Mouse (Mus musculus): ENCODE measurements around the gene Serpinc1. TPM values are rescaled to one million over a fixed set of nuclear protein-coding genes. Genes with fewer than 3 reads are reported as not detected.
A peak's percentile ranks its signal among the peaks of the same experiment; 100 is the strongest.

Gene Serpinc1
- polyA plus RNA-seq, 1 experiment from 2014 or later: 2.0 TPM

- Histone ChIP-seq H3K36me3 (ENCODE audit: control insufficient read depth, insufficient read depth, low read length) (peaks cover 49% of the 10 kb centered on the region), H3K9ac (ENCODE audit: low read length) (peak overlapping the region; percentile 96), H3K27me3 (replicated peaks; ENCODE audit: control insufficient read depth, insufficient read depth, low read length) (no peaks in the 10 kb centered on the region), H3K4me3 (ENCODE audit: low read depth, low read length) (peak overlapping the region; percentile 93), H3K4me1 (replicated peaks; ENCODE audit: control insufficient read depth, insufficient read depth, low read length) (peaks cover 9% of the 10 kb centered on the region), H3K4me2 (ENCODE audit: low read length) (peak overlapping the region; percentile 64), H3K9me3 (ENCODE audit: control insufficient read depth, low read length) (no peaks in the 10 kb centered on the region), H3K27ac (ENCODE audit: low read depth) (peak overlapping the region; percentile 89)
- under 1% methylated on average over 5 of the region's 5 CpGs for WGBS
- DNase-seq (ENCODE audit: low spot score) (peak; percentile 72), ATAC-seq (replicated peaks; ENCODE audit: low FRiP score, low TSS enrichment, low read depth) (no peak)
Observed at GRCm38 (mm10) chr1:161036411-161036841, 58.0 kb downstream of the Serpinc1 start.

GRCm38 (mm10) chr1:161037026-161037425 is 58.6 kb downstream of the Serpinc1 start:
- WGBS: 0% methylated on average over 1 of the region's 1 CpGs
- DNase-seq (ENCODE audit: low spot score) (no peak), ATAC-seq (replicated peaks; ENCODE audit: low FRiP score, low TSS enrichment, low read depth) (no peak)
- H3K9me3 ChIP-seq (ENCODE audit: control insufficient read depth, low read length): no peaks in the 10 kb centered on the region
- peak overlapping the region; percentile 64 for H3K4me2 ChIP-seq (ENCODE audit: low read length)
- peaks cover 43% of the 10 kb centered on the region for H3K36me3 ChIP-seq (ENCODE audit: control insufficient read depth, insufficient read depth, low read length)
- peaks cover 9% of the 10 kb centered on the region for H3K4me1 ChIP-seq (replicated peaks; ENCODE audit: control insufficient read depth, insufficient read depth, low read length)
- no peaks in the 10 kb centered on the region for H3K27me3 ChIP-seq (replicated peaks; ENCODE audit: control insufficient read depth, insufficient read depth, low read length)
- peak overlapping the region; percentile 89 for H3K27ac ChIP-seq (ENCODE audit: low read depth)
- H3K9ac ChIP-seq (ENCODE audit: low read length): peak overlapping the region; percentile 96
- peak overlapping the region; percentile 93 for H3K4me3 ChIP-seq (ENCODE audit: low read depth, low read length)

- Histone ChIP-seq H3K4me1 (replicated peaks; ENCODE audit: control insufficient read depth, insufficient read depth, low read length) (peaks cover 9% of the 10 kb centered on the region), H3K4me3 (ENCODE audit: low read depth, low read length) (peak overlapping the region; percentile 93), H3K27me3 (replicated peaks; ENCODE audit: control insufficient read depth, insufficient read depth, low read length) (no peaks in the 10 kb centered on the region), H3K9me3 (ENCODE audit: control insufficient read depth, low read length) (no peaks in the 10 kb centered on the region), H3K27ac (ENCODE audit: low read depth) (peak overlapping the region; percentile 23; the same call in 1 of the 2 replicates), H3K36me3 (ENCODE audit: control insufficient read depth, insufficient read depth, low read length) (peaks cover 37% of the 10 kb centered on the region), H3K9ac (ENCODE audit: low read length) (peak overlapping the region; percentile 96), H3K4me2 (ENCODE audit: low read length) (peak overlapping the region; percentile 64)
- WGBS: 30% methylated on average over 3 of the region's 3 CpGs
- DNase-seq (ENCODE audit: low spot score) (no peak), ATAC-seq (replicated peaks; ENCODE audit: low FRiP score, low TSS enrichment, low read depth) (no peak)
Observed at GRCm38 (mm10) chr1:161037599-161037998, 59.2 kb downstream of the Serpinc1 start.

- H3K27me3 ChIP-seq (replicated peaks; ENCODE audit: control insufficient read depth, insufficient read depth, low read length): no peaks in the 10 kb centered on the region
- peaks cover 9% of the 10 kb centered on the region for H3K4me1 ChIP-seq (replicated peaks; ENCODE audit: control insufficient read depth, insufficient read depth, low read length)
- peak overlapping the region; percentile 96 for H3K9ac ChIP-seq (ENCODE audit: low read length)
- H3K4me3 ChIP-seq (ENCODE audit: low read depth, low read length): peak overlapping the region; percentile 93
- no peak overlapping the region; the same call in 1 of the 2 replicates for H3K27ac ChIP-seq (ENCODE audit: low read depth)
- no peaks in the 10 kb centered on the region for H3K9me3 ChIP-seq (ENCODE audit: control insufficient read depth, low read length)
- ATAC-seq (replicated peaks; ENCODE audit: low FRiP score, low TSS enrichment, low read depth) (no peak), DNase-seq (ENCODE audit: low spot score) (no peak)
- 51% methylated on average over 3 of the region's 3 CpGs for WGBS
- H3K4me2 ChIP-seq (ENCODE audit: low read length): peak overlapping the region; percentile 64
- peaks cover 40% of the 10 kb centered on the region for H3K36me3 ChIP-seq (ENCODE audit: control insufficient read depth, insufficient read depth, low read length)
Observed at GRCm38 (mm10) chr1:161038004-161038403, 59.6 kb downstream of the Serpinc1 start.

GRCm38 (mm10) chr1:161038968-161039721 is 60.8 kb downstream of the Serpinc1 start:
- Histone ChIP-seq H3K9ac (ENCODE audit: low read length) (no peak overlapping the region), H3K4me3 (ENCODE audit: low read depth, low read length) (no peak overlapping the region), H3K36me3 (ENCODE audit: control insufficient read depth, insufficient read depth, low read length) (peaks cover 50% of the 10 kb centered on the region), H3K9me3 (ENCODE audit: control insufficient read depth, low read length) (no peaks in the 10 kb centered on the region), H3K4me2 (ENCODE audit: low read length) (no peak overlapping the region; the same call in 1 of the 2 replicates), H3K27ac (ENCODE audit: low read depth) (peak overlapping the region; percentile 29), H3K4me1 (replicated peaks; ENCODE audit: control insufficient read depth, insufficient read depth, low read length) (no peaks in the 10 kb centered on the region), H3K27me3 (replicated peaks; ENCODE audit: control insufficient read depth, insufficient read depth, low read length) (no peaks in the 10 kb centered on the region)
- DNase-seq (ENCODE audit: low spot score): peak; percentile 59
- WGBS: 14% methylated on average over 3 of the region's 3 CpGs
- peak; percentile 2; the same call in 1 of the 2 replicates for ATAC-seq (replicated peaks; ENCODE audit: low FRiP score, low TSS enrichment, low read depth)

- Histone ChIP-seq H3K4me1 (replicated peaks; ENCODE audit: control insufficient read depth, insufficient read depth, low read length) (no peaks in the 10 kb centered on the region), H3K9ac (ENCODE audit: low read length) (no peak overlapping the region), H3K4me2 (ENCODE audit: low read length) (no peak overlapping the region), H3K27ac (ENCODE audit: low read depth) (peak overlapping the region; percentile 18; the same call in 1 of the 2 replicates), H3K36me3 (ENCODE audit: control insufficient read depth, insufficient read depth, low read length) (peaks cover 50% of the 10 kb centered on the region), H3K27me3 (replicated peaks; ENCODE audit: control insufficient read depth, insufficient read depth, low read length) (no peaks in the 10 kb centered on the region), H3K9me3 (ENCODE audit: control insufficient read depth, low read length) (no peaks in the 10 kb centered on the region), H3K4me3 (ENCODE audit: low read depth, low read length) (no peak overlapping the region)
- DNase-seq (ENCODE audit: low spot score): peak; percentile 62
- peak; percentile 52 for ATAC-seq (replicated peaks; ENCODE audit: low FRiP score, low TSS enrichment, low read depth)
- 13% methylated on average over 3 of the region's 3 CpGs for WGBS
Observed at GRCm38 (mm10) chr1:161039741-161040425, 61.5 kb downstream of the Serpinc1 start.

- Histone ChIP-seq H3K9me3 (ENCODE audit: control insufficient read depth, low read length) (no peaks in the 10 kb centered on the region), H3K36me3 (ENCODE audit: control insufficient read depth, insufficient read depth, low read length) (peaks cover 50% of the 10 kb centered on the region), H3K4me3 (ENCODE audit: low read depth, low read length) (no peak overlapping the region), H3K9ac (ENCODE audit: low read length) (no peak overlapping the region), H3K4me1 (replicated peaks; ENCODE audit: control insufficient read depth, insufficient read depth, low read length) (no peaks in the 10 kb centered on the region), H3K4me2 (ENCODE audit: low read length) (no peak overlapping the region), H3K27me3 (replicated peaks; ENCODE audit: control insufficient read depth, insufficient read depth, low read length) (no peaks in the 10 kb centered on the region), H3K27ac (ENCODE audit: low read depth) (peak overlapping the region; percentile 18; the same call in 1 of the 2 replicates)
- 53% methylated on average over 1 of the region's 1 CpGs for WGBS
- ATAC-seq (replicated peaks; ENCODE audit: low FRiP score, low TSS enrichment, low read depth) (peak; percentile 9), DNase-seq (ENCODE audit: low spot score) (no peak)
Observed at GRCm38 (mm10) chr1:161040426-161040770, 62.0 kb downstream of the Serpinc1 start.

GRCm38 (mm10) chr1:161040855-161041254 is 62.5 kb downstream of the Serpinc1 start:
- Histone ChIP-seq H3K27ac (ENCODE audit: low read depth) (peak overlapping the region; percentile 18; the same call in 1 of the 2 replicates), H3K4me1 (replicated peaks; ENCODE audit: control insufficient read depth, insufficient read depth, low read length) (no peaks in the 10 kb centered on the region), H3K36me3 (ENCODE audit: control insufficient read depth, insufficient read depth, low read length) (peaks cover 48% of the 10 kb centered on the region), H3K4me2 (ENCODE audit: low read length) (no peak overlapping the region), H3K27me3 (replicated peaks; ENCODE audit: control insufficient read depth, insufficient read depth, low read length) (no peaks in the 10 kb centered on the region), H3K4me3 (ENCODE audit: low read depth, low read length) (no peak overlapping the region), H3K9me3 (ENCODE audit: control insufficient read depth, low read length) (no peaks in the 10 kb centered on the region), H3K9ac (ENCODE audit: low read length) (no peak overlapping the region)
- no peak for DNase-seq (ENCODE audit: low spot score)
- ATAC-seq (replicated peaks; ENCODE audit: low FRiP score, low TSS enrichment, low read depth): no peak
